Mouse (Mus musculus): ENCODE data around the gene Scai. TPM values are rescaled to one million over a fixed set of nuclear protein-coding genes. Genes with fewer than 3 reads are reported as not detected.

Scai gene
- polyA plus RNA-seq, 1 experiment from 2014 or later, result 3.3 TPM

DNA sequence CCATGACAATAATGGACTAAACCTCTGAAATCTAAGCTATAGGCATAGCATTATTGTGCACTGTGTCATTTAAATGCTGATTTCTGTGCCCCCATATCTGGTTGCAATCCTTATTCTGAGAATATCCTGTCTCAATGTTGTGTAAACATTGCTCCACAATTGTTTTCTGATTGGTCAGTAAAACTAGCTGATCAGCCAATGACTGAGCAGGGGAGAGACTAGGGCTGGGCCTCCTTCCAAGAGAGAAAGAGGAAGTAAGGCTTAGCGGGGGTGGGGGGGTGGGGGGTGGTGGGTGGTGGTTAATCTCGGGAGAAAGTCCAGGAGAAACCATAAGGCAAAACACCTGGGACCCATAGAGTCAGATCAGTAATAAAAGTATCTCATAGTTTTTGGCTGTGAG lies 42.5 kb downstream of the Scai start:
- ATAC-seq (ENCODE audit: low FRiP score, low TSS enrichment), result no peak
- no peak overlapping the region for H3K4me3 ChIP-seq (ENCODE audit: low read depth, low read length)
- 50% methylated on average over 2 of the region's 2 CpGs for WGBS
- H3K4me2 ChIP-seq (replicated peaks; ENCODE audit: low read depth), result no peak overlapping the region
- no peaks in the 10 kb centered on the region for H3K27me3 ChIP-seq (ENCODE audit: control insufficient read depth, insufficient read depth, low read length)
- no peak overlapping the region for H3K27ac ChIP-seq (replicated peaks)
- no peaks in the 10 kb centered on the region for H3K36me3 ChIP-seq (ENCODE audit: control insufficient read depth, insufficient read depth, low read length)
- H3K9ac ChIP-seq (ENCODE audit: low read length), result no peak overlapping the region
- DNase-seq (ENCODE audit: low spot score), result no peak
- TF ChIP-seq CTCF (IDR thresholded peaks at IDR 0.05; ENCODE audit: low read depth), result no peak
- no peak for TF ChIP-seq EP300 (optimal IDR thresholded peaks at IDR 0.05)
- no peaks in the 10 kb centered on the region for H3K9me3 ChIP-seq (ENCODE audit: control insufficient read depth, low read length)
- H3K4me1 ChIP-seq (replicated peaks; ENCODE audit: control insufficient read depth, insufficient read depth), result no peaks in the 10 kb centered on the region

GRCm38 (mm10) chr2:39146469-39146868 lies 44.1 kb downstream of the Scai start:
- DNase-seq (ENCODE audit: low spot score), result no peak
- no peak overlapping the region for H3K4me3 ChIP-seq (ENCODE audit: low read depth, low read length)
- H3K4me2 ChIP-seq (replicated peaks; ENCODE audit: low read depth), result no peak overlapping the region
- H3K9me3 ChIP-seq (ENCODE audit: control insufficient read depth, low read length), result no peaks in the 10 kb centered on the region
- no peak overlapping the region for H3K9ac ChIP-seq (ENCODE audit: low read length)
- 87% methylated on average over 1 of the region's 1 CpGs for WGBS
- H3K27me3 ChIP-seq (ENCODE audit: control insufficient read depth, insufficient read depth, low read length), result no peaks in the 10 kb centered on the region
- TF ChIP-seq EP300 (optimal IDR thresholded peaks at IDR 0.05) (no peak), CTCF (IDR thresholded peaks at IDR 0.05; ENCODE audit: low read depth) (no peak)
- ATAC-seq (ENCODE audit: low FRiP score, low TSS enrichment), result no peak
- no peaks in the 10 kb centered on the region for H3K4me1 ChIP-seq (replicated peaks; ENCODE audit: control insufficient read depth, insufficient read depth)
- H3K36me3 ChIP-seq (ENCODE audit: control insufficient read depth, insufficient read depth, low read length), result no peaks in the 10 kb centered on the region
- no peak overlapping the region for H3K27ac ChIP-seq (replicated peaks)

DNA sequence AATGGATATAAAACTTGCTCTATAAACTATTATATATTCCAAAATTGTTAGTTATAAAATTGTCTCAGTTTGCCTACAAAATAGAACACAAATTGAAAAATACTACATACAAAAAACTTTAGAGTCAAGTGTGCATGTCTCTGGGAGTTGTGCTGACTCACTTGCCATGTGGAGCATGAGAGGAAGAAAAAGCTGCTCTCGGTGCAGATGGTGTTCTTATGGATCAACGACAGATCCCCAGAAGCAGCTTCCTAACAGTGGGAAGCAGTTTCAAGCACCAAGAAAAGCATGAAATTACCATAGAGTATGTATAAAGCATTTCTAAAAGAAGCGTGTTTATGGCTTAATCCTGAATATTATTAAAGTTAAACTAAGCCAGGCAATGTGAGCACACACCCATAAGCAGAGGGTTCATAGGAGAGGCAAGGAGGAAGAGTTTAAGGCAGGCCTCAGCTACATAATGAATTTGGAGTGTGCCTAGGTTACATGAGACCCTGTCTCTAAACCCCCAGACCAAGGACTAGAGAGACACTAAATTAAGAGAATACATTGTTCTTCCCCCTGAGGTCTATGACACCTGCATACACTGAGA lies 48.1 kb downstream of the Scai start:
- DNase-seq (ENCODE audit: low spot score), result no peak
- no peak overlapping the region for H3K9ac ChIP-seq (ENCODE audit: low read length)
- H3K9me3 ChIP-seq (ENCODE audit: control insufficient read depth, low read length), result no peaks in the 10 kb centered on the region
- WGBS, result 77% methylated on average over 3 of the region's 3 CpGs
- no peaks in the 10 kb centered on the region for H3K36me3 ChIP-seq (ENCODE audit: control insufficient read depth, insufficient read depth, low read length)
- ATAC-seq (ENCODE audit: low FRiP score, low TSS enrichment), result no peak
- H3K27me3 ChIP-seq (ENCODE audit: control insufficient read depth, insufficient read depth, low read length), result no peaks in the 10 kb centered on the region
- no peaks in the 10 kb centered on the region for H3K4me1 ChIP-seq (replicated peaks; ENCODE audit: control insufficient read depth, insufficient read depth)
- no peak overlapping the region for H3K4me3 ChIP-seq (ENCODE audit: low read depth, low read length)
- H3K27ac ChIP-seq (replicated peaks), result no peak overlapping the region
- TF ChIP-seq CTCF (IDR thresholded peaks at IDR 0.05; ENCODE audit: low read depth) (no peak), EP300 (optimal IDR thresholded peaks at IDR 0.05) (no peak)
- H3K4me2 ChIP-seq (replicated peaks; ENCODE audit: low read depth), result no peak overlapping the region

- DNase-seq (ENCODE audit: low spot score), result no peak
- no peaks in the 10 kb centered on the region for H3K4me1 ChIP-seq (replicated peaks; ENCODE audit: control insufficient read depth, insufficient read depth)
- H3K36me3 ChIP-seq (ENCODE audit: control insufficient read depth, insufficient read depth, low read length), result no peaks in the 10 kb centered on the region
- TF ChIP-seq CTCF (IDR thresholded peaks at IDR 0.05; ENCODE audit: low read depth), result no peak
- no peak for ATAC-seq (ENCODE audit: low FRiP score, low TSS enrichment)
- H3K4me2 ChIP-seq (replicated peaks; ENCODE audit: low read depth), result no peak overlapping the region
- H3K9ac ChIP-seq (ENCODE audit: low read length), result no peak overlapping the region
- H3K27ac ChIP-seq (replicated peaks), result no peak overlapping the region
- WGBS, result 83% methylated on average over 7 of the region's 7 CpGs
- no peaks in the 10 kb centered on the region for H3K9me3 ChIP-seq (ENCODE audit: control insufficient read depth, low read length)
- H3K27me3 ChIP-seq (ENCODE audit: control insufficient read depth, insufficient read depth, low read length), result no peaks in the 10 kb centered on the region
- no peak overlapping the region for H3K4me3 ChIP-seq (ENCODE audit: low read depth, low read length)
Observed at GRCm38 (mm10) chr2:39140586-39141455, 49.7 kb downstream of the Scai start.

GRCm38 (mm10) chr2:39129526-39130326 lies 60.8 kb downstream of the Scai start:
- no peaks in the 10 kb centered on the region for H3K9me3 ChIP-seq (ENCODE audit: control insufficient read depth, low read length)
- WGBS, result 67% methylated on average over 3 of the region's 3 CpGs
- no peaks in the 10 kb centered on the region for H3K36me3 ChIP-seq (ENCODE audit: control insufficient read depth, insufficient read depth, low read length)
- no peak for ATAC-seq (ENCODE audit: low FRiP score, low TSS enrichment)
- H3K9ac ChIP-seq (ENCODE audit: low read length), result no peak overlapping the region
- H3K4me2 ChIP-seq (replicated peaks; ENCODE audit: low read depth), result no peak overlapping the region
- TF ChIP-seq EP300 (optimal IDR thresholded peaks at IDR 0.05), result no peak
- TF ChIP-seq CTCF (IDR thresholded peaks at IDR 0.05; ENCODE audit: low read depth), result no peak
- H3K27ac ChIP-seq (replicated peaks), result no peak overlapping the region
- H3K27me3 ChIP-seq (ENCODE audit: control insufficient read depth, insufficient read depth, low read length), result no peaks in the 10 kb centered on the region
- H3K4me3 ChIP-seq (ENCODE audit: low read depth, low read length), result no peak overlapping the region
- no peaks in the 10 kb centered on the region for H3K4me1 ChIP-seq (replicated peaks; ENCODE audit: control insufficient read depth, insufficient read depth)
- DNase-seq (ENCODE audit: low spot score), result no peak

Data from stomach, postnatal 0 days (tissue).